Mouse (Mus musculus): Measurements from ENCODE around the gene Mob3c. TPM values are rescaled to one million over a fixed set of nuclear protein-coding genes. Genes with fewer than 3 reads are reported as not detected.

Gene Mob3c
- polyA plus RNA-seq (2016; fragmentation: Nextera tagmentation; extraction: Ambion mirVana), result 5.9 and 9.8 TPM in 2 replicates

DNA sequence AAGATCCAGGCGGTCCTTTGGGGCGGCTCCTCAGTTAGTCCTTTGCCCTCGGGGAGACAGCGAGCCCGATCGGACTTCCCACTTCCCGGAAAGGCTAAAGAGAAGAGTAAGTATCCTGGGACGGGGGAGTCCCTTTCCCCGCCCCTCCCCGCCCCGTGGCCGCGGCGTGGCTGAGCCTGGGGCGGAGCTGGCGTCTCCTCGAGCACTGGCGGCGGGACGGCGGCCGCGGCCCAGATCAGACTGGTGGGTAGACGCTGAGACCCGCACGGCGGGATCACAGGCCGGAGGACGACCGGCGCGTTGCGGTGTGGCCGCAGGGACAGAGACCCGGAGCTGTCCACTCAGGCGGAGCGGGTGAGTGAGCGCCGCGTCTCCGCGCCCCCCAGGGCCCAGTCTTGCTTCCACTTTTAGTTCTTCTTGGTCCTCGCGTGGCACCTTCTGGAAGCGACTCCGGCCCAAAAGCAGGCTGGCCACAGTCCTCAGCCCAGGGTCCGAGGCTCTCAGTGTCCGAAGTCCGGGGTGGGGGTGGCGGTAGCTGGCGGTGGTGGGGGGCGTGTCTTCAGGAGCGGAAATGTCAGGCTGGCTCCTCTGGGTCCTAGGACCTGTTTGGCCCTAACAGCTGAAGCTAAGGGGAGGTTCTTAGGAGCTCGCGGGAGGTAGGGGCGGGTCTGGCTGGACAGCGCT is at the start of gene Mob3c:
Gene Mob3c, plus strand, starts transcription at position 205 of the 684 bp plus-strand sequence.
- Histone ChIP-seq H3K4me1 (peaks cover 42% of the 10 kb centered on the region), H3K27ac (peak within 1 kb of the TSS; percentile 90), H3K27me3 (ENCODE audit: insufficient read depth, poor library complexity, severe bottlenecking) (peaks cover 14% of the 10 kb centered on the region; the same call in 1 of the 2 replicates), H3K4me3 (peak within 1 kb of the TSS; percentile 80), H3K9me3 (no peaks in the 10 kb centered on the region), H3K36me3 (peaks cover 18% of the 10 kb centered on the region)
- under 1% methylated on average over 57 of the region's 57 CpGs for WGBS
- DNase-seq (ENCODE audit: low spot score), result peak; percentile 93

GRCm38 (mm10) chr4:115780269-115780668 is 47.6 kb upstream of the Mob3c start:
- WGBS, result 47% methylated on average over 6 of the region's 6 CpGs
- Histone ChIP-seq H3K4me1 (peaks cover 13% of the 10 kb centered on the region; the same call in 1 of the 2 replicates), H3K36me3 (peaks cover 17% of the 10 kb centered on the region), H3K27me3 (ENCODE audit: insufficient read depth, poor library complexity, severe bottlenecking) (no peaks in the 10 kb centered on the region), H3K4me3 (no peak overlapping the region), H3K27ac (no peak overlapping the region), H3K9me3 (no peaks in the 10 kb centered on the region)
- no peak for DNase-seq (ENCODE audit: low spot score)

DNA sequence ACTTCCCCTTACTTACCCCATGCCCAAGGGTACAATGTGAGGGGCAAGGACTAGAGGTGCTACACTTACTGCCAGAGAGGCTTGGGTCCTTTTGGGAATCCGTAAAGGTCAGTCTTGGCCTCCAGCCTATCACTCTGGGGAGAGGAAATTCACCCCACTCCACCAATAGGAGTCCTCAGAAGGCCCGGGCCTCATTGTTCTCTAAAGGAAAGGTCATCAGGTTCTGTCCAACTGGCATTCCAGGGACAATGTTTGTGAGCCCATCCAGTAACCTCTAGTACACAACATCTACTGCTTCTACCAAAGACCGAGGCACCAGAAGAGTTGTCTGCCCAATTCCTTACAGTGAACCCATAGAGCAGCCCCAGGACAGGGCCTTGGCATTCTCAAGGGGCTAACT is 47.0 kb upstream of the Mob3c start, which contains the start of gene Tex38:
Gene Tex38, minus strand, starts transcription at position 101 of the 400 bp plus-strand sequence.
- no peaks in the 10 kb centered on the region for H3K9me3 ChIP-seq
- peaks cover 19% of the 10 kb centered on the region; the same call in 1 of the 2 replicates for H3K4me1 ChIP-seq
- WGBS, result 73% methylated on average over 3 of the region's 3 CpGs
- H3K27ac ChIP-seq, result no peak within 1 kb of the TSS
- H3K36me3 ChIP-seq, result peaks cover 16% of the 10 kb centered on the region
- H3K4me3 ChIP-seq, result no peak within 1 kb of the TSS
- DNase-seq (ENCODE audit: low spot score), result no peak
- H3K27me3 ChIP-seq (ENCODE audit: insufficient read depth, poor library complexity, severe bottlenecking), result no peaks in the 10 kb centered on the region

DNA sequence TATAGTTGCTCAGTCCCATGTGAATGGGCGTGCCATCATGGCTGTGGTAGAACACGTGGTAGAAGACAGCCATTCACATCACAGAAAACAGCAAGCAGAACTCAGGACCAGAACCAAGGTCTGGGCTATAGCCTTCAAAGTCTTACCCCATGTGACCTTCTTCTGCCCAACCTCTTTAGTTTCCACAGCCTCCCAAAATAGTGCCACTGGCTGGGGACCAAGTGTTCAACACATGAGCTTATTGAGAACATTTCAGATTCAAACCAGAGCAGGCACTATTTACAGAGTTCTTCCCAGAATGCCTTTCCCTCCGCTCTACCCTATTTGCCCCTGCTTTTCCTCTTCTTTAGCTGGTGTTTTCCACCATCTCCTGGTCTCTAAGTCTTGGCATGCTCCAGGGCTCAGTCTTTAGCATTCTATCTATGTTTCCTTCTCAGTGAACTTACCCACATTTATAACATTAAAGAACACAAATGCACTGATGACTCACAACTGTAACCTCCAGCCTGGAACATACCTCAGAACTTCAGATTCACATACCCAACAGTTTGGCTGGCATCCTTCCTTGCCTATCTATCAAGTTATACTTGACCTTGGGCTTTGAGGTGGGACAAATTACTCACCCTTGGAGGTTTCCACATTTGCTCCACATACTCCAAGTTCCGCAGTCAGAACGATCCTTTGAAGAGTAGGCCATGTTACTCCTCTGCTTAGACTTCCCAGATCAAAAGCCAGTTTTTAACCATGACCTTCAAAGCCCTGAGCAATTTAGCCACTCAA is 45.7 kb upstream of the Mob3c start:
- peaks cover 6% of the 10 kb centered on the region for H3K36me3 ChIP-seq
- no peak overlapping the region for H3K27ac ChIP-seq
- no peaks in the 10 kb centered on the region for H3K9me3 ChIP-seq
- DNase-seq (ENCODE audit: low spot score), result no peak
- H3K4me3 ChIP-seq, result no peak overlapping the region
- H3K27me3 ChIP-seq (ENCODE audit: insufficient read depth, poor library complexity, severe bottlenecking), result no peaks in the 10 kb centered on the region
- peaks cover 24% of the 10 kb centered on the region; the same call in 1 of the 2 replicates for H3K4me1 ChIP-seq
- 84% methylated on average over 5 of the region's 5 CpGs for WGBS

DNA sequence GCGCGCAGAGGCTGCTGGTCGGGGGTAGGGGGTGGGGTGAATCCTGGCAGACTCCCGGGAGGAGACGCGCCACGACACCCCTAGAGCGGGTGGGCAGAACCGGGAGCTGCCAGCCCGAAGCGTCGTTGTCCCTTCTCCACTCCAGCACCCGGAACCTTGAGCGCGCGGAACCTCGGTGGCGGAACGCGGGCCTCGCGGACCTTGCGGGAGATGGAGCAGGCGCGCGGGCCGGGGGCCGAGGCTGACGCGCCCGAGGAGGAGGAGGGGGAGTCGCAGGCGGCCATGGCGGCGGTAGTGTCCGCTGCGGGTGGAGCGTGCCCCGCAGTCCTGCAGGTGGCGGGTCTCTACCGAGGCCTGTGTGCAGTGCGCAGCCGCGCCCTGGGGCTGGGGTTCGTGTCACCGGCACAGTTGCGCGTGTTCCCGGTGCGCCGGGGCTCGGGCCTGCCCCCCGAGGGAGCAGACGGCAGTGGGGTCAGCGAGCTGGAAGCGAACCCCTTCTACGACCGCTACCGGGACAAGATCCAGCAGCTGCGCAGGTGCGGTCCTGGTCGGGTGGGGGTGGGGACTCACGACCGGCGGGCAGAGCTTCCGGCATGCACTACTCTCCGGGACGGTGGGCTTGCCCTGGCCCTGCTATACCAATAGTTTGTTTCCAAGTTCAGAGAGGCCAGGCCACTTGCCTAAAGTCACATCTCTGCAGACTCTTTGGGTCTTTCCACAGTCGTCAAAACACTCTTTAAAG is 43.0 kb upstream of the Mob3c start, which contains the start of gene Atpaf1:
Gene Atpaf1, plus strand, starts transcription at position 44 of the 742 bp plus-strand sequence.
- H3K9me3 ChIP-seq, result no peaks in the 10 kb centered on the region
- H3K27me3 ChIP-seq (ENCODE audit: insufficient read depth, poor library complexity, severe bottlenecking), result no peaks in the 10 kb centered on the region
- peaks cover 24% of the 10 kb centered on the region; the same call in 1 of the 2 replicates for H3K4me1 ChIP-seq
- peaks cover 15% of the 10 kb centered on the region for H3K36me3 ChIP-seq
- DNase-seq (ENCODE audit: low spot score), result peak; percentile 85
- peak within 1 kb of the TSS; percentile 96 for H3K27ac ChIP-seq
- WGBS, result under 1% methylated on average over 69 of the region's 69 CpGs
- peak within 1 kb of the TSS; percentile 87 for H3K4me3 ChIP-seq

- 49% methylated on average over 7 of the region's 7 CpGs for WGBS
- Histone ChIP-seq H3K27ac (peak overlapping the region; percentile 96), H3K4me1 (peaks cover 19% of the 10 kb centered on the region; the same call in 1 of the 2 replicates), H3K9me3 (no peaks in the 10 kb centered on the region), H3K27me3 (ENCODE audit: insufficient read depth, poor library complexity, severe bottlenecking) (no peaks in the 10 kb centered on the region), H3K36me3 (peaks cover 21% of the 10 kb centered on the region), H3K4me3 (peak overlapping the region; percentile 87)
- no peak for DNase-seq (ENCODE audit: low spot score)
These were observed 42.3 kb upstream of the Mob3c start for GRCm38 (mm10) chr4:115785511-115786034.

GRCm38 (mm10) chr4:115790864-115791263 is 37.0 kb upstream of the Mob3c start:
- Histone ChIP-seq H3K9me3 (no peaks in the 10 kb centered on the region), H3K27ac (no peak overlapping the region), H3K27me3 (ENCODE audit: insufficient read depth, poor library complexity, severe bottlenecking) (no peaks in the 10 kb centered on the region), H3K4me3 (no peak overlapping the region), H3K36me3 (peaks cover 60% of the 10 kb centered on the region), H3K4me1 (peaks cover 6% of the 10 kb centered on the region; the same call in 1 of the 2 replicates)
- DNase-seq (ENCODE audit: low spot score), result no peak
- WGBS, result 77% methylated on average over 3 of the region's 3 CpGs

DNA sequence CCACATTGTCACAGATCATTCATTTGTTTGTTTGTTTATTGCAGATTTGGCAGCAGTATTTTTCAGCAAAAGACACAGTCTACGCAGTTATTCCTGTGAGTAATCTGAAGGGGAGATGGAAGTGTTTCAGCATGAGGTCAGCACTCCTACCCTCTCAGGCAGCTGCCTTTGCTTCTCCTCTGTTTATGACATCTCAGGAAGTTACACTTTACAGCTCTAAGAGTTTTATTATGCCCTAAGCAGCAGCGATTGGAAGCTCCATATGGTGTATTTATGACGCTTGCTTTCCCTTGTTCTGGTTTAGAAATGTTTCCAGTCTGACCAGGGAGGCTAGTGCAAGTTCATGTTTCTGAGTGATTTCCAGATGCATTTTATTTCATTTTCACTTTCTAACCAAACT is 32.5 kb upstream of the Mob3c start:
- no peak for DNase-seq (ENCODE audit: low spot score)
- Histone ChIP-seq H3K9me3 (no peaks in the 10 kb centered on the region), H3K4me3 (no peak overlapping the region), H3K36me3 (peaks cover 85% of the 10 kb centered on the region), H3K27ac (no peak overlapping the region), H3K27me3 (ENCODE audit: insufficient read depth, poor library complexity, severe bottlenecking) (no peaks in the 10 kb centered on the region), H3K4me1 (no peaks in the 10 kb centered on the region)
- 89% methylated on average over 3 of the region's 3 CpGs for WGBS

- Histone ChIP-seq H3K4me3 (no peak overlapping the region), H3K4me1 (no peaks in the 10 kb centered on the region), H3K27ac (no peak overlapping the region), H3K36me3 (peaks cover 75% of the 10 kb centered on the region), H3K27me3 (ENCODE audit: insufficient read depth, poor library complexity, severe bottlenecking) (no peaks in the 10 kb centered on the region), H3K9me3 (no peaks in the 10 kb centered on the region)
- WGBS, result 88% methylated on average over 3 of the region's 3 CpGs
- DNase-seq (ENCODE audit: low spot score), result no peak
These were observed 27.9 kb upstream of the Mob3c start for GRCm38 (mm10) chr4:115799981-115800380.

DNA sequence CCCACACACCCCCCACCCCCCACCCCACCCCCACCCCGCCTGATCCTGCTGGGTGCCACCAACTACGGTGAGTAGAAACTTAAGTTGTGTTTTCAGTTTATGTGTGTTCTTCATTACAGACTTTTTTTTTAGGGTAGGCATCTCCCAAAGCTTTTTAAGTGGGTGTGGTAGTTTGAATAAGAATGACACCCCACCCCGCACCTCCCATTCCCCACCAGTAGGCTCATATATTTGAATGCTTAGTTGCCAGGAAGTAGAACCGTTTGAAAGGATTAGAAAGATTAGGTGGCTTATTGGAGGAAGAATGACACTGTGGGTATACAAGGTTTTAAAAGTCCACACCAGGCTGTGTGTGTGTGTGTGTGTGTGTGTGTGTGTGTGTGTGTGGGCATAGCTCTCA is 15.6 kb upstream of the Mob3c start:
- H3K27me3 ChIP-seq (ENCODE audit: insufficient read depth, poor library complexity, severe bottlenecking), result no peaks in the 10 kb centered on the region
- no peak overlapping the region for H3K27ac ChIP-seq
- no peak overlapping the region for H3K4me3 ChIP-seq
- H3K4me1 ChIP-seq, result no peaks in the 10 kb centered on the region
- H3K9me3 ChIP-seq, result no peaks in the 10 kb centered on the region
- 84% methylated on average over 4 of the region's 4 CpGs for WGBS
- peaks cover 56% of the 10 kb centered on the region for H3K36me3 ChIP-seq
- no peak for DNase-seq (ENCODE audit: low spot score)

- no peaks in the 10 kb centered on the region for H3K27me3 ChIP-seq (ENCODE audit: insufficient read depth, poor library complexity, severe bottlenecking)
- H3K27ac ChIP-seq, result no peak overlapping the region
- no peak for DNase-seq (ENCODE audit: low spot score)
- H3K4me1 ChIP-seq, result no peaks in the 10 kb centered on the region
- H3K9me3 ChIP-seq, result no peaks in the 10 kb centered on the region
- H3K4me3 ChIP-seq, result no peak overlapping the region
- WGBS, result 89% methylated on average over 5 of the region's 5 CpGs
- H3K36me3 ChIP-seq, result peaks cover 57% of the 10 kb centered on the region
These were observed 12.3 kb upstream of the Mob3c start for GRCm38 (mm10) chr4:115815606-115816005.

DNA sequence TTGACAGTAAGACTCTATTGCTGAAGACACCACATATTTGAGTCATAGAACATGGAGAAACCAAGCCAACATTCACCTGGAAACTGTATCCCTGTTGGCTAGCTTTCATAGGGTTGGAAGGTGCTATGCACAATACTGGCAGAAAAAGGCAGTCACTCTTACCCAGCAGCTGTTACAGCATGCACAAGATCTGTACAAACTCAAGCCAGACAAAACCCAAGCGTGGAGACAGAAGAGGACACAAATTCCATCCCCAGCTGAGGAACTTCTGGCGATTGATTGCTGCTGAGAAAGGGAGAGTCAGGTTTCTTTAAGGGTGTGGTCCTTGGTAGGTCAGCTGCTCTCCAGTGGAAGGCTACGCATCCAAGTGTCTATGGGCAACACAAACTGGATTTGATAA is 7.7 kb upstream of the Mob3c start:
- no peaks in the 10 kb centered on the region for H3K27me3 ChIP-seq (ENCODE audit: insufficient read depth, poor library complexity, severe bottlenecking)
- H3K4me1 ChIP-seq, result peaks cover 31% of the 10 kb centered on the region
- no peak overlapping the region for H3K27ac ChIP-seq
- H3K4me3 ChIP-seq, result no peak overlapping the region
- DNase-seq (ENCODE audit: low spot score), result no peak
- WGBS, result 58% methylated on average over 3 of the region's 3 CpGs
- H3K9me3 ChIP-seq, result no peaks in the 10 kb centered on the region
- peaks cover 22% of the 10 kb centered on the region for H3K36me3 ChIP-seq
